ENCODE assay signal across 7 mouse cellular contexts in genomic region chr1:133421975-133422570, GRCm38 (mm10). TPM values are rescaled to one million over a fixed set of nuclear protein-coding genes. Genes with fewer than 3 reads are reported as not detected.
DNase-seq lines count a peak whose midpoint lies in the region; ATAC-seq and TF ChIP-seq lines count a peak whose summit lies in the region.

No protein-coding gene starts in this region.

- TF ChIP-seq EP300 in stomach, postnatal 0 days (optimal IDR thresholded peaks at IDR 0.05) = no peak

- no peak for DNase-seq in spleen, adult 2 months (ENCODE audit: low read depth in 1 of 2, low spot score in 2 of 2)
- no peak for DNase-seq in spleen, postnatal 14 days (ENCODE audit: low spot score in 2 of 2)
- DNase-seq in liver, embryonic 11.5 days (ENCODE audit: low spot score) = no peak
- no peak for DNase-seq in stomach, postnatal 0 days (ENCODE audit: low spot score)
- no peak for DNase-seq in layer of hippocampus, adult 9-10 months (ENCODE audit: low spot score)
- DNase-seq in adrenal gland, postnatal 25 days = no peak

- H3K4me1 ChIP-seq in spleen, adult 2 months (ENCODE audit: control insufficient read depth, insufficient read depth, insufficient read length) = peaks cover 13% of the 10 kb centered on the region
- H3K4me1 ChIP-seq in heart, embryonic 15.5 days (replicated peaks) = peaks cover 43% of the 10 kb centered on the region
- peaks cover 14% of the 10 kb centered on the region for H3K4me1 ChIP-seq in liver, embryonic 11.5 days (replicated peaks; ENCODE audit: control insufficient read depth, insufficient read depth, low read length)
- peaks cover 11% of the 10 kb centered on the region for H3K4me1 ChIP-seq in stomach, postnatal 0 days (replicated peaks; ENCODE audit: control insufficient read depth, insufficient read depth)

- peaks cover 17% of the 10 kb centered on the region for H3K27me3 ChIP-seq in spleen, adult 2 months (ENCODE audit: control insufficient read depth, insufficient read depth, low read length)
- H3K27me3 ChIP-seq in heart, embryonic 15.5 days = peaks cover 4% of the 10 kb centered on the region; the same call in 1 of the 2 replicates
- H3K27me3 ChIP-seq in liver, embryonic 11.5 days (replicated peaks; ENCODE audit: control insufficient read depth, insufficient read depth, low read length) = peaks cover 39% of the 10 kb centered on the region
- no peaks in the 10 kb centered on the region for H3K27me3 ChIP-seq in stomach, postnatal 0 days (ENCODE audit: control insufficient read depth, insufficient read depth, low read length)

- H3K4me2 ChIP-seq in heart, embryonic 15.5 days = peak overlapping the region; percentile 99
- peak overlapping the region; percentile 86 for H3K4me2 ChIP-seq in liver, embryonic 11.5 days
- peak overlapping the region; percentile 98 for H3K4me2 ChIP-seq in stomach, postnatal 0 days (replicated peaks; ENCODE audit: low read depth)

- no peak for ATAC-seq in heart, embryonic 15.5 days (replicated peaks; ENCODE audit: insufficient number of reproducible peaks, insufficient read depth, low FRiP score, low read depth)
- no peak for ATAC-seq in liver, embryonic 11.5 days (replicated peaks; ENCODE audit: low FRiP score)
- ATAC-seq in stomach, postnatal 0 days (ENCODE audit: low FRiP score, low TSS enrichment) = no peak

- no peak for TF ChIP-seq CTCF in spleen, adult 2 months (IDR thresholded peaks at IDR 0.05; ENCODE audit: extremely low read depth, insufficient read depth, insufficient read length, insufficient replicate concordance)
- TF ChIP-seq CTCF in stomach, postnatal 0 days (IDR thresholded peaks at IDR 0.05; ENCODE audit: low read depth) = peak; percentile 57

- WGBS in spleen, adult 2 months = 54% methylated on average over 16 of the region's 16 CpGs
- 47% methylated on average over 16 of the region's 16 CpGs for WGBS in heart, embryonic 15.5 days
- 45% methylated on average over 16 of the region's 16 CpGs for WGBS in liver, embryonic 11.5 days
- WGBS in stomach, postnatal 0 days = 45% methylated on average over 16 of the region's 16 CpGs

- no peak for TF ChIP-seq POLR2A in spleen, adult 2 months (IDR thresholded peaks at IDR 0.05; ENCODE audit: low read depth, low read length)

- peak overlapping the region; percentile 80; the same call in 1 of the 2 replicates for H3K9ac ChIP-seq in heart, embryonic 15.5 days
- H3K9ac ChIP-seq in liver, embryonic 11.5 days (ENCODE audit: low read depth, low read length) = no peak overlapping the region; the same call in 1 of the 2 replicates
- H3K9ac ChIP-seq in stomach, postnatal 0 days (ENCODE audit: low read length) = peak overlapping the region; percentile 80

- 0 out of 2 replicates have a peak overlapping the region, but pooled peaks have one; percentile 44 for H3K27ac ChIP-seq in spleen, adult 2 months (ENCODE audit: insufficient read depth, low read length)
- H3K27ac ChIP-seq in heart, embryonic 15.5 days = peak overlapping the region; percentile 91
- H3K27ac ChIP-seq in liver, embryonic 11.5 days (ENCODE audit: low read depth, low read length) = no peak overlapping the region
- peak overlapping the region; percentile 92; the same call in 1 of the 2 replicates for H3K27ac ChIP-seq in stomach, postnatal 0 days (replicated peaks)

- H3K36me3 ChIP-seq in spleen, adult 2 months (ENCODE audit: control insufficient read depth, insufficient read depth, low read length) = no peaks in the 10 kb centered on the region
- no peaks in the 10 kb centered on the region for H3K36me3 ChIP-seq in heart, embryonic 15.5 days
- H3K36me3 ChIP-seq in liver, embryonic 11.5 days (ENCODE audit: control insufficient read depth, insufficient read depth, low read length) = no peaks in the 10 kb centered on the region
- no peaks in the 10 kb centered on the region for H3K36me3 ChIP-seq in stomach, postnatal 0 days (ENCODE audit: control insufficient read depth, insufficient read depth, low read length)

- no peak overlapping the region for H3K4me3 ChIP-seq in spleen, adult 2 months (ENCODE audit: extremely low read depth, insufficient read depth, insufficient read length)
- peak overlapping the region; percentile 85 for H3K4me3 ChIP-seq in heart, embryonic 15.5 days
- H3K4me3 ChIP-seq in liver, embryonic 11.5 days (ENCODE audit: low read depth, low read length) = peak overlapping the region; percentile 67
- peak overlapping the region; percentile 75 for H3K4me3 ChIP-seq in stomach, postnatal 0 days (ENCODE audit: low read depth, low read length)

- H3K9me3 ChIP-seq in heart, embryonic 15.5 days (replicated peaks) = no peaks in the 10 kb centered on the region
- H3K9me3 ChIP-seq in liver, embryonic 11.5 days (ENCODE audit: control insufficient read depth, low read length) = no peaks in the 10 kb centered on the region
- H3K9me3 ChIP-seq in stomach, postnatal 0 days (ENCODE audit: control insufficient read depth, low read length) = no peaks in the 10 kb centered on the region

RNA-seq across cellular contexts. Expression of gene Sox13, which starts 2.1 kb away (rescaled TPM):
- 12.4 and 13.6 TPM in 2 replicates for polyA plus RNA-seq in spleen, adult 2 months (2012; rRNA removed)
- 4.5 and 6.2 TPM in 2 replicates for polyA plus RNA-seq in heart, embryonic 15.5 days (2015; fragmentation: Nextera tagmentation; extraction: Ambion mirVana)
- polyA plus RNA-seq in liver, embryonic 11.5 days (2014; fragmentation: Nextera tagmentation; extraction: Ambion mirVana) = 4.1 and 4.4 TPM in 2 replicates
- 3.7 and 5.0 TPM in 2 replicates for polyA plus RNA-seq in stomach, postnatal 0 days (2015; fragmentation: Nextera tagmentation; extraction: Ambion mirVana)
- 20.0 and 21.3 TPM in 2 replicates for total RNA-seq in adrenal gland, postnatal 25 days (2021)

RNA-seq across cellular contexts. Expression of gene Etnk2, which starts 58.7 kb away (rescaled TPM):
- polyA plus RNA-seq in spleen, adult 2 months (2012; rRNA removed) = 0.20 and 0.22 TPM in 2 replicates
- 1.3 and 1.5 TPM in 2 replicates for polyA plus RNA-seq in heart, embryonic 15.5 days (2015; fragmentation: Nextera tagmentation; extraction: Ambion mirVana)
- polyA plus RNA-seq in liver, embryonic 11.5 days (2014; fragmentation: Nextera tagmentation; extraction: Ambion mirVana) = 4.5 and 5.8 TPM in 2 replicates
- 2.8 and 4.2 TPM in 2 replicates for polyA plus RNA-seq in stomach, postnatal 0 days (2015; fragmentation: Nextera tagmentation; extraction: Ambion mirVana)
- total RNA-seq in adrenal gland, postnatal 25 days (2021) = 5.9 and 6.3 TPM in 2 replicates
